Mouse (Mus musculus): ENCODE data around the gene Lrrfip1. TPM values are rescaled to one million over a fixed set of nuclear protein-coding genes. Genes with fewer than 3 reads are reported as not detected.

Lrrfip1 gene
- polyA plus RNA-seq, 1 experiment from 2014 or later: 126 TPM

DNA sequence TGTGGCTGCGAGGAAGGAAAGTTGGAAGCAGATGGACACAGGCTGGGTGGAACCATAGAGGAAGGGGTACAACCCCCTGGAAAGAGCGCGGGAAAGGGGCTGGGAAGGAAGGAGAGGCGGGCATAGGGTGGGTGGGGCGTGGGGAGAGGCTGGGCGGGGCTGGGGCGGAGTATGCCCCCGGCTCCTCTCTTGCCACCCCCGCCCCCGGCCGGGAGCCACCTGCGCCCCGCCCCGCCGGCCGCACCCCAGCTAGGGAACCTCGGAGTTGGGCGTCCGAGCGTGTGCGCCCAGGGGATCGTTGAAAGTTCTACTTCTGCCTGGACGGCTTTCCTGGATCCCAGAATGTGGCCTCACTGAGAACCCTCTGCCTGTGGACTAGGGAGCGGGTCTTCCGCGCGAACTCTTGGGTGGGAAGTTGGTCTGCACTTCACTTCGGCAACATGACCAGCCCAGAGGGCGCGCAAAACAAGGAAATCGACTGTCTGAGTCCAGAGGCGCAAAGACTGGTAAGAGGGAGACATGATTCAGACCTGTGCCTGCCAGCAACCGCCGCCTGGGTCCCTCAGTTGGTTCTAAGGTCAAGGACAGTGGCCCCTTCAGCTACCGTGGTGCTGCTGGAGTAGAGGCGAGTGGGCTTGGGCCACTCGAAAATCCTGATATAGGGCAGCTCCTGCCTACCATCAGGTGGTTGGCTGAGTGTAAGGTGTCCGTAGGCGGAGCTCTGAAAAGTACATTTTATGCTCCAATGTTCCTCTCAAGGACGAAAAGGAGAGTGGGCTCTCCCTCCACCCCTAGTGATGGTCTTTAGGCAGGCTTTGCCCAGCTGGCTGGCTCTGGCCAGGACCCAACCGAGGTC is 54.9 kb downstream of the Lrrfip1 start:
- DNase-seq (ENCODE audit: low read depth, low spot score): no peak
- peak; percentile 46 for ATAC-seq
- POLR2A ChIA-PET: interaction anchor here (0.5 to 1.1 kb wide), 3 partner anchors 8 to 24 kb away, joined by 3 to 4 read pairs (median 4); no protein-coding TSS in a partner anchor
- in situ Hi-C loops (cut with MboI; ENCODE audit: low pct_unique_long_range_greater_than_20kb): no loop called here
- no peaks in the 10 kb centered on the region for H3K27me3 ChIP-seq
- CTCF ChIA-PET: interaction anchor here (1.5 to 1.9 kb wide), 3 partner anchors 9 to 80 kb away, joined by 3 to 7 read pairs (median 6); no protein-coding TSS in a partner anchor
- no peak for TF ChIP-seq CTCF (IDR thresholded peaks at IDR 0.05)

DNA sequence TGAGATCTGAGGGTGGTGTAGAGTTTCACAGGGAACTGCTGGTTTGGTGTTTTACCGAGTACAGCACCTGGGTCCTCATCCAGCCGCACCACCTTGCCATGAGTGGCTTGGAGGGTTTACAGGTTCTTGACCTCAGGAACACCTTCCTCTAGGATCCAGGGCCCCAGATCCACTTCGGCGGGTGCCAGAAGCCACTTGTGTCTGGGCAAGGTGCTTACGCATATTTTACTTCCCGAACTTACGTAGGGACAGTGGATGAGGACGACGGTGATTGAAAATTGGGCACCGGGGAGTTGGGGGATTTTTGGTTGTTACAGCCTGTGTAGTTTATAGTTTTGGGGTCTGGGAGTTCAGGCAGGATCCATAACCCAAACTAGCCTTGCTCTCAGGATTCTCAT is 55.5 kb downstream of the Lrrfip1 start:
- POLR2A ChIA-PET: interaction anchor here (0.5 to 1.1 kb wide), 2 partner anchors 11 to 25 kb away, joined by 3 to 4 read pairs; no protein-coding TSS in a partner anchor

DNA sequence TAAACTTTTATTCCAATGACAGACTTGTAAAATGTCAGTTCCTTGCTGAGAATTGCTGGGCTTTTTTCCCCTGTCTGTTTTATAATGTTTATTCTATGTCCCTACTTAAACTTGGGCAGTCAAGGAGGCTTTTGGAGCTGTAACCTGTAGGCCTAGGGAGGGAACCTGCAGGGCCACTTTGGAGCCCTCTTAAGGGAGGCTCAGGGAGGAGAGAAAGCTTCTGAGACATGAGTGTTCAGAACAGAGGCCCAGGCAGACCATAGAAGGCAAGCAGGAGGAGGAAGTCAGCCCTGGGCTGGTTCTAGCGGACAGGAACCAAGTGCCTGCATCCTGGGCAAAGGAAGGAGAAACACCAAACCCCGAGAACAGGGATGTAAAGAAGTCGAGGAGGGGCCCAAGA is 56.3 kb downstream of the Lrrfip1 start:
- H3K27me3 ChIP-seq: no peaks in the 10 kb centered on the region
- no peak for DNase-seq (ENCODE audit: low read depth, low spot score)
- no peak for ATAC-seq
- TF ChIP-seq CTCF (IDR thresholded peaks at IDR 0.05): no peak
- in situ Hi-C loops (cut with MboI; ENCODE audit: low pct_unique_long_range_greater_than_20kb): no loop called here
- POLR2A ChIA-PET: no interaction called here
- CTCF ChIA-PET: no interaction called here

More for the DNA sequence above, 55.5 kb downstream of the Lrrfip1 start:
- DNase-seq (ENCODE audit: low read depth, low spot score) (no peak), ATAC-seq (no peak)
- TF ChIP-seq CTCF (IDR thresholded peaks at IDR 0.05): no peak
- CTCF ChIA-PET: interaction anchor here (1.5 to 1.9 kb wide), 2 partner anchors 8 to 81 kb away, joined by 3 to 7 read pairs; no protein-coding TSS in a partner anchor
- in situ Hi-C loops (cut with MboI; ENCODE audit: low pct_unique_long_range_greater_than_20kb): no loop called here
- no peaks in the 10 kb centered on the region for H3K27me3 ChIP-seq

DNA sequence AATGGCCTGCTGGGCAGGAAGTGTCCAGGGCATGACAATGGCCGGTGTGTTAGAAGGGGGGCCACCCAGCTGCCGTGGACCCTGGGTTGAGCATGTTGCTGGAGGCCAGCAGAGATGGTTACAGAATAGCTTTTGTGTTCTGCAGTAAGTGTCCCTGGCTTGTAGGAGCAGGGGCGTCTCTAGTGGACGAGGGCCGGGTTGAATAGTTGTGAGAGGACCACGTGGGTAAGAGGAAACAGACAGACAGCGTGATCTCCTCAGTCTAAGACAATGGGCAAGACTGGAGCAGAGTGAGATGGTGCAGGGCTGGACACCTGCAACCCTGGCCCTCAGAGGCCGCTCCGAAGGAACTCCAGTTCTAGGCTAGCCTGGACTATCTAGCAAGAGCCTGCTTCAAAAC is 57.2 kb downstream of the Lrrfip1 start:
- no peak for TF ChIP-seq CTCF (IDR thresholded peaks at IDR 0.05)
- H3K27me3 ChIP-seq: no peaks in the 10 kb centered on the region
- ATAC-seq: no peak
- DNase-seq (ENCODE audit: low read depth, low spot score): no peak
- POLR2A ChIA-PET: no interaction called here
- CTCF ChIA-PET: no interaction called here
- in situ Hi-C loops (cut with MboI; ENCODE audit: low pct_unique_long_range_greater_than_20kb): no loop called here

DNA sequence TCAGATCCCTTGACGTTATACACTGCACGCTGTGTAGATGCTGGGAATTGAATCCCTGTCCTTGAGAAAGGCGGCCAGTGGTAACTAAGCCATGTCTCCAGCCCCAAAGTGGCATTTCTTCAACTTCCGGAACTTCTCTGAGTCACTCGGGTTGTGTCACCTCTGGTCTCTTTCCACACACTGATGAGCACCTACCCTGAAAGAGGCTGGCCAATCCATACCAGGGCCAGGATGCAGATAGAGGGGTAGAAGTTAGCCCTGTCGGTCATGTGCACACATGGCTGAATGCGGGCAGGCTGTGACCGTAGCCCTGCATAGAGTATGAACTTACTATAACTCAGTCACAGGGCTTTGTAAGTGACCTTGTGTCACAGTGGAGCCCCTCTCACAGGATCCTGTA is 57.9 kb downstream of the Lrrfip1 start:
- CTCF ChIA-PET: interaction anchor here (2.1 to 2.3 kb wide), 2 partner anchors 42 to 83 kb away, joined by 7 to 8 read pairs; no protein-coding TSS in a partner anchor
- DNase-seq (ENCODE audit: low read depth, low spot score): no peak
- in situ Hi-C loops (cut with MboI; ENCODE audit: low pct_unique_long_range_greater_than_20kb): no loop called here
- TF ChIP-seq CTCF (IDR thresholded peaks at IDR 0.05): no peak
- ATAC-seq: no peak
- POLR2A ChIA-PET: interaction anchor here (1.6 kb wide), 1 partner anchor 193 kb away, joined by 4 read pairs; the partner anchor contains the start of gene Ube2f
- H3K27me3 ChIP-seq: no peaks in the 10 kb centered on the region

DNA sequence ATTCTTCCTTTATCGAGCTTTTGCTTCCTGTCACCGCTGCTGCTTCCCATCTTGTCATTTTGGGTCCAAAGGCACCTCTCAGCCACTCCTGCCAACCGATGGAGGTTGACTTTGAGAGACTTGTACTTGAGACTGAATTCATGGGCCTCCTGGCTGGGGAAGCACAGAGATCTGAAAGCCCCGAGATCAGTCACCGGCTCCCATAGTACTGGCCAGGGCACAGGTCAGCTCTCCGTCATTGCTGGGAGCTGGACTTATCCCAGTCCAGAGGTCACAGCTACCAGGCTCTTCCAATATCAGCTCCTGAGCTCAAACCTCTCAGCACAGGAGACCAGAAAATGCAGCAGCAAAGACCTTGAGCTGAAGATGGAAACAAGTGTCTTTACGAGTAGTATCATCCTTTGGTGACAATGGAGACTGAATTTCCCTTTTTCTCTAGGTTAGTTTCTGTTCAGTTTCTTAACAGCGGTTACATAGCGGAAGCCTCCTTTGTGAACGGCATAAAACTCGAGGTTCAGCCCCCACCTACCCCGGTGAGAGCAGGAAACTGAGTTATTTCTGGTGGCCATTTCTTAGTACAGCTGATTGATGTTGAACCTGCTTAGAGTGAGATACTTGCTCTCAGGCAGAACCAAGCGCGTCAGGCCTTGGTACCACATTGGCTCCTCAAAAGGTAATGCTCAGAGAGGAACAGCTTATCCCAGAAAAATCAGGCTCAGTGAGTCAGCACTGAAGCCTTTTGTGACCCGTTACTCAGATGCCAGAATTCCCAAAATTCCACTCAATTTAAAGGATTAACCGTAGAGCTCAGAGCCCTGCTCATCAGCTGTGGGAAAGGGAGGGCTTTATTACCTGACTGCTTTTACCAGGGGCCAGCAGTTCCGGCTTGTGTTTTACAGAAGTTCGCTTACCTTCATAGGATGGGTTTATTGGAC is 59.0 kb downstream of the Lrrfip1 start:
- no peak for TF ChIP-seq CTCF (IDR thresholded peaks at IDR 0.05)
- in situ Hi-C loops (cut with MboI; ENCODE audit: low pct_unique_long_range_greater_than_20kb): no loop called here
- no peak for ATAC-seq
- POLR2A ChIA-PET: interaction anchor here (1.6 kb wide), 1 partner anchor 192 kb away, joined by 4 read pairs; the partner anchor contains the start of gene Ube2f
- H3K27me3 ChIP-seq: no peaks in the 10 kb centered on the region
- CTCF ChIA-PET: interaction anchor here (1.0 to 2.3 kb wide), 3 partner anchors 20 to 84 kb away, joined by 3 to 8 read pairs (median 7); no protein-coding TSS in a partner anchor
- no peak for DNase-seq (ENCODE audit: low read depth, low spot score)

DNA sequence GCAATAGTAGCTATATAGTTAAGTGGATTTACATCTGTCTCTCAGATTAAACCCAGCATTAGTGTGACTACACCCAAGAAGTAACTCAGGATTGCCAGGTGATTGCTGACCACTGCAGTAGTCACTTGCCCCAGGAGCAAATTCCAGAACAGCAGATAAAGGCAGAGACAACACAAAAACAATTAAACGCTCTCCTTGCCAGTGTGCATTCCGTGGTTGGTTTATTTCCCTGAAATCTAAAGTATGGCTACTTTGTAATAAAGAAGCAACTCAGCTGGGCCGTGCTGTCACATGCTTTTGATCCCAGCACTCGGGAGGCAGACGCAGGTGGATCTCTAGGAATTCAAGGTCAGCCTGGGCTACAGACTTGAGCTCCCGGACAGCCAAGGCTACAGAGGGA is 59.7 kb downstream of the Lrrfip1 start:
- TF ChIP-seq CTCF (IDR thresholded peaks at IDR 0.05): no peak
- POLR2A ChIA-PET: interaction anchor here (1.6 kb wide), 1 partner anchor 192 kb away, joined by 4 read pairs; the partner anchor contains the start of gene Ube2f
- ATAC-seq (no peak), DNase-seq (ENCODE audit: low read depth, low spot score) (no peak)
- no peaks in the 10 kb centered on the region for H3K27me3 ChIP-seq
- in situ Hi-C loops (cut with MboI; ENCODE audit: low pct_unique_long_range_greater_than_20kb): no loop called here
- CTCF ChIA-PET: interaction anchor here (1.0 to 2.3 kb wide), 3 partner anchors 19 to 85 kb away, joined by 3 to 8 read pairs (median 7); no protein-coding TSS in a partner anchor

DNA sequence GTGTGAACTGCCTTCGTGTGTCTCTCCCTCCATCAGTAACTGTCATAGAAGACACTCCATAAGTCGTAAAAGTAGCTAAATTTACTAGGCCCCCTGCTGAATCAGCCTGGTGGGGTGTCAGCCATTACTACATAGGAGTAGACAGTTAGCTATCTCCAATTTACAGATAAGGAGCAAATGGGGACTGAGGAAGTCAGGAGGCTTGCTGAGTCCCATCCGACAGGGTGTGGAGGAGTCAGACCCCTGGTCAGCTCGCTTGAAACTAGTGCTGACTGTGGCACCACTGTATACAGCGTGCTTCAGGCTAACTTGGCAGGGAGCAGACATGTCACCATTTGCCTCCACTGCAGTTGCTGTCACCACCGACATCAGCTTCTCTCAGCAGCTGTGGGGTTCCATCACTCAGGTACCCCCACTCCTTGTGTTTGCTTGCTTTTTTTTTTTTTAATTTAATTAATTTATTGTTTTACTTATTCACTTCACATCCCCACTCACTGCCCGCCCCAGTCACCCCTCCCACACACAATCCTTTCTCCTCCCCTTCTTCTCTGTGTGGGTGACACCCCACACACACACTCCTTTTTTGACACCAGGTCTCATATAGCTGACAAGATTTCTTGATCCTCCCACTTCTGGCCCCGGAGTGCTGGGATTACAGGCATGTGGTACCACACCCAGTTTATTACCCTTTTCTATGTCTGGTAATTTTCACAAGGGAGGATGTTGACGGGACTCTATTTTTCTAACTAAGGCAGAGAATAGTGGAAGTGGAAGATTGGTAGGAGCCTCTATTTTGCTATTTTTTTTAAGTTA is 61.5 kb downstream of the Lrrfip1 start:
- DNase-seq (ENCODE audit: low read depth, low spot score) (no peak), ATAC-seq (no peak)
- CTCF ChIA-PET: no interaction called here
- TF ChIP-seq CTCF (IDR thresholded peaks at IDR 0.05): no peak
- POLR2A ChIA-PET: no interaction called here
- in situ Hi-C loops (cut with MboI; ENCODE audit: low pct_unique_long_range_greater_than_20kb): no loop called here
- no peaks in the 10 kb centered on the region for H3K27me3 ChIP-seq

DNA sequence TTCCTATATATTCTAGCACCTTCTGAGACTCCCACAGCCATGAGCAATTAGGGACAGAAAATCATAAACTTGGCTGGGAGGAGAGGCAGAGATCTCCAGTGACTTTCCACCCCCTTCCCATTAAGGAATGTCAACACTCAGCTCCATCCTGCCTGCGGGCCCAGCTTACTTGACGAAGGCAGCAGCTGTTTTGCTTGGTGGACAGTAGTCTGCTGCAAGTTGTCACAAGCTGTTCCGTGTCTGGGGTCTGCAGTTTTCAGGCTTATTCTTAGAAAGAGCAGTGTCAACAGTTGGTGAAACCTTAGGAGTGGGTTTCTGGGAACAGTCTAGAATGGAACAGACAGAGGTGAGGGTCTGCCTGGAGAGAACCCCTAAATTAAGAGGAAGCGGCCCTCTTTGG is 62.6 kb downstream of the Lrrfip1 start:
- no peak for TF ChIP-seq CTCF (IDR thresholded peaks at IDR 0.05)
- DNase-seq (ENCODE audit: low read depth, low spot score) (no peak), ATAC-seq (no peak)
- ChIA-PET POLR2A (interaction anchor here (1.2 kb wide), 1 partner anchor 8 kb away, joined by 4 read pairs; no protein-coding TSS in a partner anchor), CTCF (no interaction called here)
- in situ Hi-C loops (cut with MboI; ENCODE audit: low pct_unique_long_range_greater_than_20kb): no loop called here
- H3K27me3 ChIP-seq: no peaks in the 10 kb centered on the region

Data from Patski (cell line).